Mouse (Mus musculus): ENCODE results near the gene Adar. TPM values are rescaled to one million over a fixed set of nuclear protein-coding genes. Genes with fewer than 3 reads are reported as not detected.

The Adar gene
- polyA plus RNA-seq, 1 experiment from 2014 or later: 12.6 TPM

DNA sequence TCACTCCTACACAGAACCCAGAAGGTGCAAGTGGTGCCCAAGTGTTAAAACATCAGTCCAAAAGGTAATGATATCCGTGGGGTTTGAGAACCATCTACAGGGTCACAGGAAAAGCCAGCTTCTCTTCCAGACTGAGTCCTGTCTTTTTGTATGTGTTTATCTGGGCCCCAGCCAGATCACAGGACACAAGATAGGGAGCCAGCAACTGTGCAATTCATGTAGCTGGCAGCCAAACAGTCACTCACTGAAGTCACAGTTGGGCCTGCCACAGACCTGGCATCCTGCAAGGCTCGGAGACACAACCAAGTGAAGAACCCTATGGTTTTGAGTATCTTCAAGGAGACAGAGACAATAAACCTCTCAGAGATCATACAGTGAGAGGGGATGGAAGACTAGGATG lies 43.0 kb downstream of the Adar start:
- no peaks in the 10 kb centered on the region for H3K4me1 ChIP-seq (replicated peaks; ENCODE audit: control insufficient read depth, insufficient read depth, low read length)
- H3K27me3 ChIP-seq (replicated peaks; ENCODE audit: control insufficient read depth, insufficient read depth, low read length): peaks cover 7% of the 10 kb centered on the region
- no peak overlapping the region for H3K4me3 ChIP-seq (ENCODE audit: low read depth, low read length)
- no peak overlapping the region for H3K9ac ChIP-seq (ENCODE audit: low read depth, low read length)
- ATAC-seq (replicated peaks; ENCODE audit: low FRiP score): no peak
- no peaks in the 10 kb centered on the region for H3K9me3 ChIP-seq (ENCODE audit: control insufficient read depth, low read length)
- H3K36me3 ChIP-seq (ENCODE audit: control insufficient read depth, insufficient read depth, low read length): no peaks in the 10 kb centered on the region
- H3K4me2 ChIP-seq: no peak overlapping the region
- H3K27ac ChIP-seq (ENCODE audit: low read depth, low read length): no peak overlapping the region
- DNase-seq (ENCODE audit: low spot score): no peak
- WGBS: 70% methylated on average over 2 of the region's 2 CpGs

DNA sequence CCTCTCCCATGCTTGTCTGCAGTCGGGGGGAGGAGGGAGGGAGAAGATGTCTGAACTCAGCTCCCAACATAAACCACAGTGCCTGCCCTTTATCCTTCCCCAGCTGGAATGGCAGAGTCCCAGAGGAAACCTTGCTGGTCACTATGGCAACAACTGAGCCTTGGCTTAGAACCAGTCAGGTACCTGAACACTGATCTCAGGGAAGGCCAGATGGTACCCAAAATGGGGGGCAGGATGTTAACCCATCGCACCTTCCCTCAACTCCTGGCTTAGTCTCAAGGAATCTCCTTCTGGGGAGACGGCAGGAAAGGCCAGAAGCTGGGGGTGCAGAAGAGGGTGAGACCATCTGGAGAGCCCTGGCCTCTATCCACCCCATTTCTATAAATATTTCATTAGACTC lies 45.0 kb downstream of the Adar start:
- Histone ChIP-seq H3K9ac (ENCODE audit: low read depth, low read length) (no peak overlapping the region), H3K36me3 (ENCODE audit: control insufficient read depth, insufficient read depth, low read length) (no peaks in the 10 kb centered on the region), H3K27ac (ENCODE audit: low read depth, low read length) (no peak overlapping the region), H3K4me1 (replicated peaks; ENCODE audit: control insufficient read depth, insufficient read depth, low read length) (no peaks in the 10 kb centered on the region), H3K4me3 (ENCODE audit: low read depth, low read length) (no peak overlapping the region), H3K9me3 (ENCODE audit: control insufficient read depth, low read length) (no peaks in the 10 kb centered on the region), H3K4me2 (no peak overlapping the region), H3K27me3 (replicated peaks; ENCODE audit: control insufficient read depth, insufficient read depth, low read length) (peaks cover 23% of the 10 kb centered on the region)
- ATAC-seq (replicated peaks; ENCODE audit: low FRiP score) (no peak), DNase-seq (ENCODE audit: low spot score) (no peak)
- WGBS: 69% methylated on average over 3 of the region's 3 CpGs

DNA sequence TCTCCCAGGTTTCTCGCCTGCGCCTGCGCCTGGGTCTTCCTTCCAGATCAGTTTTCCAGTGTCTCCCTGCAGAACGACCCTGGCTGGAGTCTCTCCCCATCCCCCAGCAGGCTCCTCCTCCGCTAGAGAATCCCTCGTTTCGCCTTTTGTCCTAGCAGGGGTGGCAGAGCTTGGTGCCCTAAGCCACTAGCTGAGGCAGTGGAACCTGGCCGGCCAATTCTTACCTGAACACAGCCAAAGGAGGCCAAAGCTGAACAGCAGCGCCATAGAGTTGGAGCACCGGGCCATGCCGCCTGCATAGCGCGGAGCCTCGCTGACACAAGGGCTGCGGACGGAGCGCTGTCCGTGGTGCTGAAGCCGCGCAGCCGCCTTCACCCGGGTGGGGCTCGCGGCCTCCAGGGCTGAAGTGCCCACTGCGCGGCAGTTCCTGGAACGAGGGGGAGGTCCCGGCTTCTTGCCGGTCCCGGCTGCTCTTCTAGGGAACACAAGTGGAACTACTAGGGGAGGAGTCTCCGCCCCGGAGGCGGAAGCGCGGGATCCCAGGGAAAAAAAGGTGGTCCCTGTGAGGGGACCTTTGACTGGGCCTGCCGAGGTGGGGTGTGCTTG lies 49.4 kb downstream of the Adar start, which contains the start of gene Chrnb2:
Chrnb2 (minus strand) TSS at position 514 of the 606 bp plus-strand sequence.
- Histone ChIP-seq H3K9ac (ENCODE audit: low read depth, low read length) (no peak within 1 kb of the TSS), H3K4me2 (peak within 1 kb of the TSS; percentile 48), H3K4me1 (replicated peaks; ENCODE audit: control insufficient read depth, insufficient read depth, low read length) (no peaks in the 10 kb centered on the region), H3K27ac (ENCODE audit: low read depth, low read length) (no peak within 1 kb of the TSS), H3K9me3 (ENCODE audit: control insufficient read depth, low read length) (no peaks in the 10 kb centered on the region), H3K27me3 (replicated peaks; ENCODE audit: control insufficient read depth, insufficient read depth, low read length) (peaks cover 21% of the 10 kb centered on the region), H3K4me3 (ENCODE audit: low read depth, low read length) (0 out of 2 replicates have a peak within 1 kb of the TSS, but pooled peaks have one; percentile 3), H3K36me3 (ENCODE audit: control insufficient read depth, insufficient read depth, low read length) (no peaks in the 10 kb centered on the region)
- ATAC-seq (replicated peaks; ENCODE audit: low FRiP score): peak; percentile 75
- WGBS: 1% methylated on average over 36 of the region's 36 CpGs
- DNase-seq (ENCODE audit: low spot score): peak; percentile 84

DNA sequence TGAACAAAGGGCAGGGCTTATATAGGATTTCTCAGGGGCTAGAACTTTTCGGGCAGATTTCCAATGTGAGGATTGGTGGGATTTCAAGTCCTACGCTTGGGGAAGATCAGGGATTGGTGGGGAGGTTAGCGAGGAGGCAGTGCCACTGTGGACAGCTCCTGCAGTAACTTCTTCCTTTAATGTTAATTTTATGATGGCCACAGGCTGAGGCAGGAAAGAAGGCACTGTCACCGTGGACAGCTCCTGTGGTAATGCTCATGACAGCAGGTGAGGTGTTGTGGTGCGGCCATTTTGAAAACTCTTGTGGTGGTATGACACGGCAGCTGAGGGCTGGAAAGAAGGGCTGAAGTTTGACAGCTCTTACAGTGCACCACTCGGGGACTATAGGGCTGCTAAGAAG lies 54.8 kb downstream of the Adar start:
- DNase-seq (ENCODE audit: low spot score): no peak
- WGBS: 59% methylated on average over 7 of the region's 7 CpGs
- H3K27ac ChIP-seq (ENCODE audit: low read depth, low read length): no peak overlapping the region
- no peaks in the 10 kb centered on the region for H3K9me3 ChIP-seq (ENCODE audit: control insufficient read depth, low read length)
- H3K4me2 ChIP-seq: no peak overlapping the region
- H3K36me3 ChIP-seq (ENCODE audit: control insufficient read depth, insufficient read depth, low read length): no peaks in the 10 kb centered on the region
- peaks cover 15% of the 10 kb centered on the region for H3K4me1 ChIP-seq (replicated peaks; ENCODE audit: control insufficient read depth, insufficient read depth, low read length)
- no peak for ATAC-seq (replicated peaks; ENCODE audit: low FRiP score)
- H3K27me3 ChIP-seq (replicated peaks; ENCODE audit: control insufficient read depth, insufficient read depth, low read length): peaks cover under 1% of the 10 kb centered on the region
- no peak overlapping the region for H3K4me3 ChIP-seq (ENCODE audit: low read depth, low read length)
- H3K9ac ChIP-seq (ENCODE audit: low read depth, low read length): no peak overlapping the region

DNA sequence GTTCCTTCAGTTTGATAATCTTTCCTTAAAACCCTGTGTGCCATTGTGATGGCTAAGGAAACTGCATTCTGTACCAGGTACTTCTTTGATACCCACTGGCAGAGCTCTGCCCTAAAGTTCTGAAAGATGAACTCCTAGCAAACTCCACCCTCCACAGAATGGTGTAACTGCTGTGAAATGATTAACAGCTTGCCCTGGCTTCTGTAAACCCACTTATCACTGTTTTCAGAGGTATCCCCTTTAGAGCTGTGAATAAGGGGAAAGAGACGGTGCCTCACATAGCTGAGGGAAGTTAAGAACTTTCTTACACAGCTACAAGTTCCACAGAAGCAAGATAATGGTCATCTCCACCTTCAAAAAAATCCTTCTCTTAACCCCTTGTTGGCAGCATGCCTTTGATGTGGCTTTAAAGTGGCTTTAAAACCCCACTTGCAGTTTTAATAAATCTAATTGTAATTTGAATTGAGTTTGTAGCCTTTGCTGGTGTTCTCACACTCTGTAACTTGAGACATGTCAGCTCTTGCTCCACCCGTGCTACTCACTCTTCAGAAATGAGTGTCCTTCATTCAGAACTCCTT lies 55.7 kb downstream of the Adar start:
- no peaks in the 10 kb centered on the region for H3K9me3 ChIP-seq (ENCODE audit: control insufficient read depth, low read length)
- H3K36me3 ChIP-seq (ENCODE audit: control insufficient read depth, insufficient read depth, low read length): no peaks in the 10 kb centered on the region
- H3K9ac ChIP-seq (ENCODE audit: low read depth, low read length): no peak overlapping the region
- H3K27me3 ChIP-seq (replicated peaks; ENCODE audit: control insufficient read depth, insufficient read depth, low read length): no peaks in the 10 kb centered on the region
- peaks cover 24% of the 10 kb centered on the region for H3K4me1 ChIP-seq (replicated peaks; ENCODE audit: control insufficient read depth, insufficient read depth, low read length)
- no peak overlapping the region for H3K27ac ChIP-seq (ENCODE audit: low read depth, low read length)
- no peak overlapping the region for H3K4me2 ChIP-seq
- H3K4me3 ChIP-seq (ENCODE audit: low read depth, low read length): no peak overlapping the region
- DNase-seq (ENCODE audit: low spot score) (no peak), ATAC-seq (replicated peaks; ENCODE audit: low FRiP score) (no peak)
- 35% methylated on average over 2 of the region's 2 CpGs for WGBS

DNA sequence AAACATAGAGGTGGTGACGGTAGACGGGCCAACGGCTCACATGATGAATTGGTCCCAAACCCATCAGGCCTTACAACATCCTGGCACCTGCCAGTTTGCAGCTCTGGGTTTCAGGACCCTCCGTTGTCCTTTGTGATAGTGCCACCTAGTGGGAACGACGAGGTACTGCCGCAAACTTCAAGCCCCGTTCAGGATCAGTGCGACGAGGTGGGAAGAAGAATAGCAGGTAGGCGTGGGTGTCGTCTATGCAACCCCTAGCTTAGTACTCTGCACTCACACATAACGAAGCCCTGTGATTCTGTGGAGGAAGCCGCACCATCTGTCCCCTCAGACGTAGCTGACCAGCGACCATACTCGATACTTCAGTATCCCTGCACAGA lies 57.8 kb downstream of the Adar start:
- H3K9me3 ChIP-seq (ENCODE audit: control insufficient read depth, low read length): no peaks in the 10 kb centered on the region
- peak; percentile 78 for DNase-seq (ENCODE audit: low spot score)
- 2% methylated on average over 17 of the region's 17 CpGs for WGBS
- H3K36me3 ChIP-seq (ENCODE audit: control insufficient read depth, insufficient read depth, low read length): peaks cover 15% of the 10 kb centered on the region
- H3K4me3 ChIP-seq (ENCODE audit: low read depth, low read length): peak overlapping the region; percentile 96
- peak overlapping the region; percentile 90 for H3K27ac ChIP-seq (ENCODE audit: low read depth, low read length)
- H3K4me2 ChIP-seq: peak overlapping the region; percentile 95
- ATAC-seq (replicated peaks; ENCODE audit: low FRiP score): peak; percentile 68
- H3K4me1 ChIP-seq (replicated peaks; ENCODE audit: control insufficient read depth, insufficient read depth, low read length): peaks cover 27% of the 10 kb centered on the region
- H3K27me3 ChIP-seq (replicated peaks; ENCODE audit: control insufficient read depth, insufficient read depth, low read length): no peaks in the 10 kb centered on the region
- H3K9ac ChIP-seq (ENCODE audit: low read depth, low read length): peak overlapping the region; percentile 98

DNA sequence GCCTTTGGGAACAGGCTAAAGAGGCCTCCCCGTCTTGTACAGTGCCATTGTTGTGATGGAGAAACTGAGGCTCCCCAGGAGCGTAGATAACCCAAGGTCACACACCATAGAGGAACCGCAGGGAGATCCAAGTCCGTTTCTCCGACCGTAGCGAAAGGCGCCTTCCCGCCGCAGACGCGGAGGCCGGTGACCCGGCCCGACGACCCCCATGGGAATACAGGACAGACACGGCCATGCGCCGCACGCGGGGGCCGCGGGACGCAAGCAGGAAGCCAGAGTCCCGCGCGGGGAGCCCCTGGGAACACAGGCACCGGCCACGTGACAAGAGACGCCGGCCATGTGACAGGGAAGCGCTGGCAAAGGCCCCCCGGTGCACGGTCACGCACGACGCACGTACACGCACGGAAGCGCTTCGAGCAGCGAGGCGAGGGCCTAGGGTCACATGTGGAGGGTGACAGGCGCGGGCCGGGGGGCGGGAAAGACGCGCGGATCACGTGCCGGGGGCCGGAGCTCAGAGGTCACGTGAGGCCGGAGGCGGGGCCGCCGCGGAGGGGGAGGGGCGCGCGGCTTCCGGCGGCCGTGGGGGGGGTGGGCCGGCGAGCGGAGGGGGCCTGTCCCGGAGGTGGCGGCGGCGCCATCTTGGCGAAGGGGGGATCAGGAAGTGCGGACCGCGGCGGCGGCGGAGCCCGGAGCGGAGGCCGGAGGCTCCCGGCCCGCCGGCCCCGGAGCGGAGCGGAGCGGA lies 58.3 kb downstream of the Adar start, which contains the start of gene Ube2q1:
Ube2q1 (plus strand) TSS at position 649 of the 742 bp plus-strand sequence.
- peak within 1 kb of the TSS; percentile 96 for H3K4me3 ChIP-seq (ENCODE audit: low read depth, low read length)
- peak within 1 kb of the TSS; percentile 95 for H3K4me2 ChIP-seq
- peak within 1 kb of the TSS; percentile 98 for H3K9ac ChIP-seq (ENCODE audit: low read depth, low read length)
- ATAC-seq (replicated peaks; ENCODE audit: low FRiP score): peak; percentile 84
- peaks cover 15% of the 10 kb centered on the region for H3K36me3 ChIP-seq (ENCODE audit: control insufficient read depth, insufficient read depth, low read length)
- no peaks in the 10 kb centered on the region for H3K27me3 ChIP-seq (replicated peaks; ENCODE audit: control insufficient read depth, insufficient read depth, low read length)
- peak within 1 kb of the TSS; percentile 90 for H3K27ac ChIP-seq (ENCODE audit: low read depth, low read length)
- under 1% methylated on average over 82 of the region's 90 CpGs for WGBS
- no peaks in the 10 kb centered on the region for H3K9me3 ChIP-seq (ENCODE audit: control insufficient read depth, low read length)
- DNase-seq (ENCODE audit: low spot score): peak; percentile 96
- H3K4me1 ChIP-seq (replicated peaks; ENCODE audit: control insufficient read depth, insufficient read depth, low read length): peaks cover 27% of the 10 kb centered on the region

DNA sequence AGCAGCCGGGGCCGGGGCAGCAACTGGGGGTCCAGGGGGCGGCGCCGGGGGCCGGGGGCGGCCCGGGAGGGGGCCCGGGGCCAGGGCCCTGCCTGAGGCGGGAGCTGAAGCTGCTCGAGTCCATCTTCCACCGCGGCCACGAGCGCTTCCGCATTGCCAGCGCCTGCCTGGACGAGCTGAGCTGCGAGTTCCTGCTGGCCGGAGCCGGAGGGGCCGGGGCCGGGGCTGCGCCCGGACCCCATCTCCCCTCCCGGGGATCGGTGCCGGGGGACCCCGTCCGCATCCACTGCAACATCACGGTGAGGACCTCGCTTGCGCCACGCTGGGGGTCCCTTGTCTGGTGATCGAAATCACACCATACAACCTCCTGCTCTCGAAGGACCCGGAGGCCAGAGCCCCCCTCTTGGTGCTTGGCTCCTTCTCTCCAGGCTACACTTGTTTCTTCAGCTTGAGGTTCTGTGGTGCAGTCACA lies 59.0 kb downstream of the Adar start:
- H3K27ac ChIP-seq (ENCODE audit: low read depth, low read length): peak overlapping the region; percentile 90
- H3K4me3 ChIP-seq (ENCODE audit: low read depth, low read length): peak overlapping the region; percentile 96
- peak; percentile 62 for DNase-seq (ENCODE audit: low spot score)
- WGBS: 1% methylated on average over 29 of the region's 37 CpGs
- H3K9me3 ChIP-seq (ENCODE audit: control insufficient read depth, low read length): no peaks in the 10 kb centered on the region
- H3K9ac ChIP-seq (ENCODE audit: low read depth, low read length): peak overlapping the region; percentile 98
- peak; percentile 40 for ATAC-seq (replicated peaks; ENCODE audit: low FRiP score)
- H3K4me2 ChIP-seq: peak overlapping the region; percentile 78
- peaks cover 27% of the 10 kb centered on the region for H3K4me1 ChIP-seq (replicated peaks; ENCODE audit: control insufficient read depth, insufficient read depth, low read length)
- no peaks in the 10 kb centered on the region for H3K27me3 ChIP-seq (replicated peaks; ENCODE audit: control insufficient read depth, insufficient read depth, low read length)
- peaks cover 18% of the 10 kb centered on the region for H3K36me3 ChIP-seq (ENCODE audit: control insufficient read depth, insufficient read depth, low read length)

Data from liver, embryonic 11.5 days (tissue).